Mouse (Mus musculus) bone marrow macrophage, adult 2 months (primary cell): ENCODE results near the gene Zdhhc12.

Source experiments
- CTCF ChIP-seq: IDR thresholded peaks from 2 replicates; pipeline ENCODE4 v1.5.1; 2012; ENCODE audit warnings: low read depth, mild to moderate bottlenecking, low read length, moderate library complexity
- POLR2A ChIP-seq: IDR thresholded peaks from 2 replicates; pipeline ENCODE4 v1.6.1; 2012; ENCODE audit warnings: mild to moderate bottlenecking, low read depth, low read length, borderline replicate concordance

DNA sequence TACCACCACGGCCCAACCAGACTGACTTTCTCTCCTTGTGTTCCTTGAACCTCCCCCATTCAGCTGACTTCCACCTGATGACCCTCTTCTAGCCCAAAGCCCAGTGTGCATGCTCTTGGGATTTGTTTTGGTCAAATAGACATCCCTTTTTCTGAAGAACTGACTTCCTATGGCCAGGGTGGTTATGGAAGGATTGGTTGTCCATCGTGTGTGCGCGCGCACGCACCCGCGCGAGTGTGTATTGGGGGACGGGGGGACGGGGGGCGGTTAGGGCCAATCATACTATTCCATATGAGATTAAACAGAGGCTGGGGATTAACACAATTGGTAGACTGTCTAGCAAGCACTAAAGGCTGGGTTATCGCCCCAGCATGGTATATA lies 750 bp upstream of the Zdhhc12 start:
- TF ChIP-seq POLR2A (no peak), CTCF (no peak)
